Mouse (Mus musculus): Measurements from ENCODE around the gene Slc46a1.

Slc46a1 gene

GRCm38 (mm10) chr11:78465568-78466180 lies at the start of gene Slc46a1:
Gene Slc46a1, plus strand, starts transcription at chr11:78465697.
- peak; percentile 57 for DNase-seq (ENCODE audit: low read depth, low spot score)

- DNase-seq (ENCODE audit: low read depth, low spot score) = no peak
These were observed 48.6 kb upstream of the Slc46a1 start for GRCm38 (mm10) chr11:78416854-78417253.

- DNase-seq (ENCODE audit: low read depth, low spot score) = no peak
These were observed 45.1 kb upstream of the Slc46a1 start for GRCm38 (mm10) chr11:78420263-78420889.

GRCm38 (mm10) chr11:78421201-78422009 lies 44.1 kb upstream of the Slc46a1 start:
- DNase-seq (ENCODE audit: low read depth, low spot score) = no peak

- DNase-seq (ENCODE audit: low read depth, low spot score) = no peak
These were observed 43.3 kb upstream of the Slc46a1 start, which contains the start of gene Slc13a2 for GRCm38 (mm10) chr11:78422055-78422819. Gene Slc13a2, minus strand, starts transcription at chr11:78422217.

GRCm38 (mm10) chr11:78424352-78424751 lies 41.1 kb upstream of the Slc46a1 start:
- DNase-seq (ENCODE audit: low read depth, low spot score) = no peak

- no peak for DNase-seq (ENCODE audit: low read depth, low spot score)
These were observed 39.9 kb upstream of the Slc46a1 start for GRCm38 (mm10) chr11:78425572-78425971.

- DNase-seq (ENCODE audit: low read depth, low spot score) = no peak
These were observed 37.8 kb upstream of the Slc46a1 start for GRCm38 (mm10) chr11:78427655-78428054.

- no peak for DNase-seq (ENCODE audit: low read depth, low spot score)
These were observed 37.2 kb upstream of the Slc46a1 start for GRCm38 (mm10) chr11:78428309-78428708.

- no peak for DNase-seq (ENCODE audit: low read depth, low spot score)
These were observed 35.2 kb upstream of the Slc46a1 start for GRCm38 (mm10) chr11:78430195-78430878.

- DNase-seq (ENCODE audit: low read depth, low spot score) = no peak
These were observed 34.3 kb upstream of the Slc46a1 start for GRCm38 (mm10) chr11:78431176-78431575.

- DNase-seq (ENCODE audit: low read depth, low spot score) = no peak
These were observed 31.4 kb upstream of the Slc46a1 start for GRCm38 (mm10) chr11:78434052-78434451.

GRCm38 (mm10) chr11:78435776-78436349 lies 29.6 kb upstream of the Slc46a1 start:
- no peak for DNase-seq (ENCODE audit: low read depth, low spot score)

GRCm38 (mm10) chr11:78437182-78437581 lies 28.3 kb upstream of the Slc46a1 start:
- no peak for DNase-seq (ENCODE audit: low read depth, low spot score)

GRCm38 (mm10) chr11:78438399-78438930 lies 27.0 kb upstream of the Slc46a1 start:
- DNase-seq (ENCODE audit: low read depth, low spot score) = no peak

- no peak for DNase-seq (ENCODE audit: low read depth, low spot score)
These were observed 22.4 kb upstream of the Slc46a1 start for GRCm38 (mm10) chr11:78443115-78443514.

- no peak for DNase-seq (ENCODE audit: low read depth, low spot score)
These were observed 18.3 kb upstream of the Slc46a1 start for GRCm38 (mm10) chr11:78447168-78447567.

GRCm38 (mm10) chr11:78448242-78448641 lies 17.3 kb upstream of the Slc46a1 start:
- no peak for DNase-seq (ENCODE audit: low read depth, low spot score)

- no peak for DNase-seq (ENCODE audit: low read depth, low spot score)
These were observed 15.2 kb upstream of the Slc46a1 start for GRCm38 (mm10) chr11:78450337-78450736.

GRCm38 (mm10) chr11:78453675-78454074 lies 11.8 kb upstream of the Slc46a1 start:
- DNase-seq (ENCODE audit: low read depth, low spot score) = peak; percentile 52

- DNase-seq (ENCODE audit: low read depth, low spot score) = no peak
These were observed 11.2 kb upstream of the Slc46a1 start for GRCm38 (mm10) chr11:78454276-78454675.
